In genomic region chr16:34999016-34999415, GRCm38 (mm10) we compare ENCODE assay signal across 28 mouse cellular contexts. TPM values are rescaled to one million over a fixed set of nuclear protein-coding genes. Genes with fewer than 3 reads are reported as not detected.
DNase-seq lines count a peak whose midpoint lies in the region; ATAC-seq lines count a peak whose summit lies in the region.
"Had no signal": no experiment of that assay in that cellular context is flagged by ENCODE, and none has a peak within 500 bp of the region (broad histone marks: within the 10 kb centered on the region; RNA-seq: fewer than 3 reads in every experiment).

No protein-coding gene starts in this region.

- no peaks in the 10 kb centered on the region for H3K36me3 ChIP-seq in forebrain, embryonic 14.5 days (ENCODE audit: control insufficient read depth, insufficient read depth, low read length)
- H3K36me3 ChIP-seq in forebrain, embryonic 10.5 days (replicated peaks): no peaks in the 10 kb centered on the region
- no peaks in the 10 kb centered on the region for H3K36me3 ChIP-seq in stomach, embryonic 14.5 days (ENCODE audit: control insufficient read depth, insufficient read depth, low read length)
- H3K36me3 ChIP-seq: G1E; heart, embryonic 10.5 days; heart, embryonic 15.5 days; hindbrain, embryonic 12.5 days had no signal

- no peak overlapping the region for H3K9ac ChIP-seq in forebrain, embryonic 14.5 days (ENCODE audit: low read length)
- 0 out of 2 replicates have a peak overlapping the region, but pooled peaks have one; percentile 10 for H3K9ac ChIP-seq in stomach, embryonic 14.5 days (replicated peaks; ENCODE audit: low read depth, low read length)
- H3K9ac ChIP-seq: heart, embryonic 15.5 days; hindbrain, embryonic 12.5 days; liver, embryonic 14.5 days had no signal

- no peaks in the 10 kb centered on the region for H3K9me3 ChIP-seq in forebrain, embryonic 14.5 days (replicated peaks; ENCODE audit: control insufficient read depth, low read length)
- no peaks in the 10 kb centered on the region for H3K9me3 ChIP-seq in forebrain, embryonic 10.5 days
- H3K9me3 ChIP-seq in stomach, embryonic 14.5 days (ENCODE audit: control insufficient read depth, low read depth, low read length): no peaks in the 10 kb centered on the region
- H3K9me3 ChIP-seq: G1E; heart, embryonic 10.5 days; heart, embryonic 15.5 days; hindbrain, embryonic 12.5 days had no signal

- no peaks in the 10 kb centered on the region for H3K27me3 ChIP-seq in forebrain, embryonic 14.5 days (replicated peaks; ENCODE audit: control insufficient read depth, insufficient read depth, low read length)
- peaks cover 21% of the 10 kb centered on the region for H3K27me3 ChIP-seq in forebrain, embryonic 10.5 days (ENCODE audit: poor library complexity, severe bottlenecking)
- no peaks in the 10 kb centered on the region for H3K27me3 ChIP-seq in stomach, embryonic 14.5 days (ENCODE audit: control insufficient read depth, insufficient read depth, low read length)
- H3K27me3 ChIP-seq: heart, embryonic 15.5 days had no signal

- ATAC-seq in forebrain, embryonic 14.5 days: peak; percentile 26; the same call in 1 of the 2 replicates
- ATAC-seq in stomach, embryonic 14.5 days (ENCODE audit: insufficient number of reproducible peaks, insufficient read depth, low FRiP score, low read depth): no peak
- ATAC-seq: hindbrain, postnatal 0 days had no signal

- H3K4me1 ChIP-seq in forebrain, embryonic 14.5 days (ENCODE audit: control insufficient read depth, insufficient read depth, low read length): peaks cover 15% of the 10 kb centered on the region
- H3K4me1 ChIP-seq in forebrain, embryonic 10.5 days: peaks cover 35% of the 10 kb centered on the region
- peaks cover 30% of the 10 kb centered on the region; the same call in 1 of the 2 replicates for H3K4me1 ChIP-seq in stomach, embryonic 14.5 days (ENCODE audit: control insufficient read depth, insufficient read depth, low read length)

- no peak overlapping the region for H3K4me2 ChIP-seq in forebrain, embryonic 14.5 days (ENCODE audit: low read length)
- H3K4me2 ChIP-seq in stomach, embryonic 14.5 days (replicated peaks; ENCODE audit: low read depth, low read length): peak overlapping the region; percentile 37
- H3K4me2 ChIP-seq: heart, embryonic 15.5 days; hindbrain, embryonic 12.5 days had no signal

- DNase-seq in forebrain, embryonic 14.5 days (ENCODE audit: low spot score): peak; percentile 51
- DNase-seq in forebrain, embryonic 10.5 days (ENCODE audit: extremely low spot score, low spot score): no peak
- peak; percentile 22 for DNase-seq in layer of hippocampus, adult 9-11 months
- DNase-seq in layer of hippocampus, adult 8-10 months (ENCODE audit: low spot score in 2 of 2): no peak
- no peak for DNase-seq in heart, adult 18-20 months
- no peak for DNase-seq in gastrocnemius, postnatal 25 days
- DNase-seq in adipocyte (ENCODE audit: low spot score): no peak
- DNase-seq: adrenal gland, postnatal 14 days; cerebellum, adult 18-20 months; cerebellum, postnatal 10 days; heart, postnatal 36 days; kidney, adult 18-20 months; kidney, postnatal 36 days; liver; lung, adult 2 months; lung, postnatal 10 days; midbrain, embryonic 14.5 days; right cerebral cortex, postnatal 25 days; thymus, postnatal 14 days had no signal

- no peak overlapping the region; the same call in 1 of the 2 replicates for H3K27ac ChIP-seq in forebrain, embryonic 14.5 days (ENCODE audit: low read depth, low read length)
- H3K27ac ChIP-seq in forebrain, embryonic 10.5 days: no peak overlapping the region
- H3K27ac ChIP-seq in stomach, embryonic 14.5 days (ENCODE audit: low read length): no peak overlapping the region
- H3K27ac ChIP-seq: heart, embryonic 10.5 days; heart, embryonic 15.5 days; hindbrain, embryonic 12.5 days; hindbrain, postnatal 0 days; liver, embryonic 14.5 days; macrophage had no signal

- H3K4me3 ChIP-seq in forebrain, embryonic 14.5 days (ENCODE audit: low read depth, low read length): no peak overlapping the region
- no peak overlapping the region for H3K4me3 ChIP-seq in forebrain, embryonic 10.5 days
- H3K4me3 ChIP-seq in stomach, embryonic 14.5 days (ENCODE audit: low read depth, low read length): peak overlapping the region; percentile 25; the same call in 1 of the 2 replicates
- H3K4me3 ChIP-seq: erythroblast, embryonic 14.5 days; heart, embryonic 10.5 days; heart, embryonic 15.5 days; hindbrain, embryonic 12.5 days had no signal

- WGBS in forebrain, embryonic 14.5 days: 71% methylated on average over 3 of the region's 3 CpGs
- 90% methylated on average over 3 of the region's 3 CpGs for WGBS in forebrain, embryonic 10.5 days
- WGBS in stomach, embryonic 14.5 days: 77% methylated on average over 3 of the region's 3 CpGs

RNA-seq across cellular contexts. Expression of gene Hacd2, which starts 23.2 kb away (rescaled TPM):
- 19.8 and 32.1 TPM in 2 replicates for polyA plus RNA-seq in forebrain, embryonic 14.5 days (2014; fragmentation: Nextera tagmentation; extraction: Ambion mirVana)
- polyA plus RNA-seq in forebrain, embryonic 10.5 days (2016; fragmentation: Nextera tagmentation; extraction: Ambion mirVana): 69.8 and 94.8 TPM in 2 replicates
- total RNA-seq in layer of hippocampus, adult 8-10 months (2022): 10 to 100 TPM; 40.4 to 48.4 (median 43.5) TPM
- 47.6 and 50.3 TPM in 2 replicates for polyA plus RNA-seq in stomach, embryonic 14.5 days (2014; fragmentation: Nextera tagmentation; extraction: Ambion mirVana)
- total RNA-seq in heart, adult 18-20 months (2021): 10 to 100 TPM in 1 of 2 experiments, 1 to 10 TPM in 1; 7.1 to 15.3 TPM
- 1 to 10 TPM; 1.0 to 3.7 TPM for total RNA-seq in gastrocnemius, postnatal 25 days (2021)

Comparison
In these comparisons a context has a peak if more than half of its experiments do, and no peak if none do; other contexts are left out.
1. DNase-seq: peak in forebrain, embryonic 14.5 days (single experiment) and layer of hippocampus, adult 9-11 months (single experiment); none in forebrain, embryonic 10.5 days (single experiment), layer of hippocampus, adult 8-10 months (0 of 2), heart, adult 18-20 months (0 of 2), gastrocnemius, postnatal 25 days (single experiment) and adipocyte (single experiment).